Mouse (Mus musculus): ENCODE measurements around the gene Chst14. TPM values are rescaled to one million over a fixed set of nuclear protein-coding genes. Genes with fewer than 3 reads are reported as not detected.
A peak's percentile ranks its signal among the peaks of the same experiment; 100 is the strongest.

Chst14 gene
- 27.1 and 31.8 TPM in 2 replicates for polyA plus RNA-seq (2014; fragmentation: Nextera tagmentation; extraction: Ambion mirVana)

- under 1% methylated on average over 40 of the region's 47 CpGs for WGBS
- Histone ChIP-seq H3K4me1 (ENCODE audit: control insufficient read depth, insufficient read depth, low read length) (peaks cover 17% of the 10 kb centered on the region), H3K4me2 (replicated peaks; ENCODE audit: low read depth, low read length) (peak within 1 kb of the TSS; percentile 91), H3K9ac (ENCODE audit: low read depth, low read length) (peak within 1 kb of the TSS; percentile 86), H3K4me3 (ENCODE audit: low read length) (peak within 1 kb of the TSS; percentile 86), H3K27ac (ENCODE audit: low read depth, low read length) (peak within 1 kb of the TSS; percentile 73), H3K27me3 (ENCODE audit: control insufficient read depth, insufficient read depth, low read length) (no peaks in the 10 kb centered on the region; the same call in 1 of the 2 replicates), H3K36me3 (ENCODE audit: control insufficient read depth, insufficient read depth, low read length) (0 out of 2 replicates have a peak, but pooled peaks cover 2% of the 10 kb centered on the region), H3K9me3 (ENCODE audit: control insufficient read depth, low read length) (no peaks in the 10 kb centered on the region)
- ATAC-seq (ENCODE audit: low FRiP score, low TSS enrichment), result peak; percentile 96
Measured at GRCm38 (mm10) chr2:118926361-118926997, at the start of gene Chst14. Gene Chst14 (plus strand): TSS chr2:118926496.

- Histone ChIP-seq H3K4me2 (replicated peaks; ENCODE audit: low read depth, low read length) (no peak overlapping the region), H3K27ac (ENCODE audit: low read depth, low read length) (no peak overlapping the region), H3K9ac (ENCODE audit: low read depth, low read length) (no peak overlapping the region), H3K4me3 (ENCODE audit: low read length) (no peak overlapping the region), H3K4me1 (ENCODE audit: control insufficient read depth, insufficient read depth, low read length) (no peaks in the 10 kb centered on the region), H3K9me3 (ENCODE audit: control insufficient read depth, low read length) (no peaks in the 10 kb centered on the region), H3K27me3 (ENCODE audit: control insufficient read depth, insufficient read depth, low read length) (peaks cover 6% of the 10 kb centered on the region; the same call in 1 of the 2 replicates), H3K36me3 (ENCODE audit: control insufficient read depth, insufficient read depth, low read length) (peaks cover 17% of the 10 kb centered on the region)
- no peak for ATAC-seq (ENCODE audit: low FRiP score, low TSS enrichment)
- 85% methylated on average over 4 of the region's 4 CpGs for WGBS
Measured at GRCm38 (mm10) chr2:118881019-118881418, 45.3 kb upstream of the Chst14 start.

GRCm38 (mm10) chr2:118881956-118882355, 44.3 kb upstream of the Chst14 start:
- ATAC-seq (ENCODE audit: low FRiP score, low TSS enrichment), result no peak
- Histone ChIP-seq H3K9ac (ENCODE audit: low read depth, low read length) (no peak overlapping the region), H3K9me3 (ENCODE audit: control insufficient read depth, low read length) (no peaks in the 10 kb centered on the region), H3K4me2 (replicated peaks; ENCODE audit: low read depth, low read length) (no peak overlapping the region), H3K27ac (ENCODE audit: low read depth, low read length) (no peak overlapping the region), H3K4me3 (ENCODE audit: low read length) (no peak overlapping the region), H3K27me3 (ENCODE audit: control insufficient read depth, insufficient read depth, low read length) (peaks cover 6% of the 10 kb centered on the region; the same call in 1 of the 2 replicates), H3K4me1 (ENCODE audit: control insufficient read depth, insufficient read depth, low read length) (no peaks in the 10 kb centered on the region), H3K36me3 (ENCODE audit: control insufficient read depth, insufficient read depth, low read length) (peaks cover 9% of the 10 kb centered on the region; the same call in 1 of the 2 replicates)
- WGBS, result 81% methylated on average over 5 of the region's 5 CpGs

GRCm38 (mm10) chr2:118882840-118883679, 43.2 kb upstream of the Chst14 start:
- Histone ChIP-seq H3K27ac (ENCODE audit: low read depth, low read length) (no peak overlapping the region), H3K36me3 (ENCODE audit: control insufficient read depth, insufficient read depth, low read length) (peaks cover under 1% of the 10 kb centered on the region; the same call in 1 of the 2 replicates), H3K4me1 (ENCODE audit: control insufficient read depth, insufficient read depth, low read length) (no peaks in the 10 kb centered on the region), H3K9me3 (ENCODE audit: control insufficient read depth, low read length) (no peaks in the 10 kb centered on the region), H3K4me3 (ENCODE audit: low read length) (peak overlapping the region; percentile 21), H3K27me3 (ENCODE audit: control insufficient read depth, insufficient read depth, low read length) (peaks cover 6% of the 10 kb centered on the region; the same call in 1 of the 2 replicates), H3K9ac (ENCODE audit: low read depth, low read length) (peak overlapping the region; percentile 53; the same call in 1 of the 2 replicates), H3K4me2 (replicated peaks; ENCODE audit: low read depth, low read length) (peak overlapping the region; percentile 55)
- ATAC-seq (ENCODE audit: low FRiP score, low TSS enrichment), result peak; percentile 84
- 2% methylated on average over 32 of the region's 32 CpGs for WGBS

GRCm38 (mm10) chr2:118887440-118887839, 38.9 kb upstream of the Chst14 start:
- Histone ChIP-seq H3K36me3 (ENCODE audit: control insufficient read depth, insufficient read depth, low read length) (no peaks in the 10 kb centered on the region), H3K9ac (ENCODE audit: low read depth, low read length) (no peak overlapping the region), H3K27me3 (ENCODE audit: control insufficient read depth, insufficient read depth, low read length) (peaks cover 11% of the 10 kb centered on the region), H3K4me3 (ENCODE audit: low read length) (no peak overlapping the region), H3K4me1 (ENCODE audit: control insufficient read depth, insufficient read depth, low read length) (no peaks in the 10 kb centered on the region), H3K9me3 (ENCODE audit: control insufficient read depth, low read length) (no peaks in the 10 kb centered on the region), H3K27ac (ENCODE audit: low read depth, low read length) (no peak overlapping the region), H3K4me2 (replicated peaks; ENCODE audit: low read depth, low read length) (no peak overlapping the region; the same call in 1 of the 2 replicates)
- no peak for ATAC-seq (ENCODE audit: low FRiP score, low TSS enrichment)
- WGBS, result 70% methylated on average over 13 of the region's 13 CpGs

- WGBS, result 29% methylated on average over 14 of the region's 14 CpGs
Measured at GRCm38 (mm10) chr2:118887845-118888548, 38.3 kb upstream of the Chst14 start.

GRCm38 (mm10) chr2:118891173-118891572, 35.1 kb upstream of the Chst14 start:
- Histone ChIP-seq H3K36me3 (ENCODE audit: control insufficient read depth, insufficient read depth, low read length) (no peaks in the 10 kb centered on the region), H3K4me1 (ENCODE audit: control insufficient read depth, insufficient read depth, low read length) (no peaks in the 10 kb centered on the region), H3K4me3 (ENCODE audit: low read length) (no peak overlapping the region), H3K27ac (ENCODE audit: low read depth, low read length) (no peak overlapping the region), H3K4me2 (replicated peaks; ENCODE audit: low read depth, low read length) (no peak overlapping the region), H3K9me3 (ENCODE audit: control insufficient read depth, low read length) (no peaks in the 10 kb centered on the region), H3K27me3 (ENCODE audit: control insufficient read depth, insufficient read depth, low read length) (peaks cover 30% of the 10 kb centered on the region), H3K9ac (ENCODE audit: low read depth, low read length) (no peak overlapping the region)
- 85% methylated on average over 4 of the region's 4 CpGs for WGBS
- no peak for ATAC-seq (ENCODE audit: low FRiP score, low TSS enrichment)

More at GRCm38 (mm10) chr2:118887845-118888548, 38.3 kb upstream of the Chst14 start:
- Histone ChIP-seq H3K9me3 (ENCODE audit: control insufficient read depth, low read length) (no peaks in the 10 kb centered on the region), H3K27me3 (ENCODE audit: control insufficient read depth, insufficient read depth, low read length) (peaks cover 11% of the 10 kb centered on the region), H3K4me1 (ENCODE audit: control insufficient read depth, insufficient read depth, low read length) (no peaks in the 10 kb centered on the region), H3K36me3 (ENCODE audit: control insufficient read depth, insufficient read depth, low read length) (no peaks in the 10 kb centered on the region), H3K9ac (ENCODE audit: low read depth, low read length) (no peak overlapping the region), H3K4me3 (ENCODE audit: low read length) (no peak overlapping the region), H3K27ac (ENCODE audit: low read depth, low read length) (no peak overlapping the region), H3K4me2 (replicated peaks; ENCODE audit: low read depth, low read length) (no peak overlapping the region; the same call in 1 of the 2 replicates)
- 0 out of 2 replicates have a peak, but pooled peaks have one; percentile 39 for ATAC-seq (ENCODE audit: low FRiP score, low TSS enrichment)

- Histone ChIP-seq H3K27ac (ENCODE audit: low read depth, low read length) (no peak overlapping the region), H3K9ac (ENCODE audit: low read depth, low read length) (peak overlapping the region; percentile 23; the same call in 1 of the 2 replicates), H3K4me2 (replicated peaks; ENCODE audit: low read depth, low read length) (peak overlapping the region; percentile 88), H3K36me3 (ENCODE audit: control insufficient read depth, insufficient read depth, low read length) (no peaks in the 10 kb centered on the region), H3K9me3 (ENCODE audit: control insufficient read depth, low read length) (no peaks in the 10 kb centered on the region), H3K4me3 (ENCODE audit: low read length) (peak overlapping the region; percentile 48), H3K4me1 (ENCODE audit: control insufficient read depth, insufficient read depth, low read length) (peaks cover 21% of the 10 kb centered on the region), H3K27me3 (ENCODE audit: control insufficient read depth, insufficient read depth, low read length) (peaks cover 74% of the 10 kb centered on the region)
- WGBS, result 2% methylated on average over 38 of the region's 38 CpGs
- peak; percentile 15; the same call in 1 of the 2 replicates for ATAC-seq (ENCODE audit: low FRiP score, low TSS enrichment)
Measured at GRCm38 (mm10) chr2:118895990-118896913, 30.0 kb upstream of the Chst14 start.
